Mouse (Mus musculus) left cerebral cortex, postnatal 4 days (tissue): Measurements from ENCODE around the gene Zdhhc23. TPM values are rescaled to one million over a fixed set of nuclear protein-coding genes. Genes with fewer than 3 reads are reported as not detected.

Experiments used
- DNase-seq: peaks from one replicate; pipeline ENCODE4 v3.0.0-alpha.2; 2022
- intact Hi-C: fragments of 180-260 bp; cut with DNase I; formaldehyde crosslinking; loops from one replicate; pipeline ENCODE4 v1.15.1; 2025
- total RNA-seq, 2 experiments: library from RNA; stranded (reverse); gene quantifications; 2 replicates each; pipeline ENCODE4 v1.2.3; 2021

Zdhhc23 gene
- total RNA-seq, 2 experiments from 2014 or later, result 26.1 to 26.7 TPM

DNA sequence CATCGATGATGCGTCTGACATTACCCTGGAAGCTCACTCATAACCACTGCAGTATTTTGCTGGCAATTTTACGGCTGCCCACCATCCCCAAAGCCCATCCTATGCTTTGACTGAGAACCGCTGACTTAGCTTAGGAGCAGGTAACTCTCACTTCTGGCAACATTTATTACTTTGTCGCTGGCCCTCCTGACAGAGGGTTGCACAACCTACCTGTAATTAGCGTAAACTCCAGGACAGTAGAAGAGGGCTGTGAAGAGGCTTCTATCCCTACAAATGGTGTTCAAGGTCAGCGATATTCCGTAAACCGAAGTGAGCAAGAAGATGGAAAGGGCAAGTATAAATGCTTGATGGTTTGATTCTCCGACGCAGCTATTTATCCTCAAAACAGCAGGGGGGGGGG, 8.4 kb downstream of the Zdhhc23 start:
- intact Hi-C loops, result no loop called here
- no peak for DNase-seq

DNA sequence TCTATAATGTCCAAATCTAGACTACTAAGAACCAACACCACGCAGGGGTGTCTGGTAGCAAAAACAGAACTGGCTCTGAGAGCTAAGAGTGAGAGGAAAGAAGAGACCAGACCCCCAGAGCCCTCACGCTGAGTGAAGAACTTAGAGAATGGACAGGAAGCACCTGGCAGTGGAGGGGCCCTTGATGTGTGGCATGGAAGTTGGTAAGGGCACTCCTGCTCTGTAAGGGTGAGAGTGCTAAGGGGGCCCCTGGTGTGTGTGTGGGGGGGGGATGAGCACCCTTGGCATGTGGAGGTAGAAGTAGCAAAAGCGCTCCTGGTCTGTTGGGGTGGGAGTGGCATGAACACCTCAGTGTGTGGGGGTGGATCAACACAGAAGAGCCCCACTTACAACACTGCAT, 9.2 kb downstream of the Zdhhc23 start:
- DNase-seq, result no peak
- intact Hi-C loops, result no loop called here

DNA sequence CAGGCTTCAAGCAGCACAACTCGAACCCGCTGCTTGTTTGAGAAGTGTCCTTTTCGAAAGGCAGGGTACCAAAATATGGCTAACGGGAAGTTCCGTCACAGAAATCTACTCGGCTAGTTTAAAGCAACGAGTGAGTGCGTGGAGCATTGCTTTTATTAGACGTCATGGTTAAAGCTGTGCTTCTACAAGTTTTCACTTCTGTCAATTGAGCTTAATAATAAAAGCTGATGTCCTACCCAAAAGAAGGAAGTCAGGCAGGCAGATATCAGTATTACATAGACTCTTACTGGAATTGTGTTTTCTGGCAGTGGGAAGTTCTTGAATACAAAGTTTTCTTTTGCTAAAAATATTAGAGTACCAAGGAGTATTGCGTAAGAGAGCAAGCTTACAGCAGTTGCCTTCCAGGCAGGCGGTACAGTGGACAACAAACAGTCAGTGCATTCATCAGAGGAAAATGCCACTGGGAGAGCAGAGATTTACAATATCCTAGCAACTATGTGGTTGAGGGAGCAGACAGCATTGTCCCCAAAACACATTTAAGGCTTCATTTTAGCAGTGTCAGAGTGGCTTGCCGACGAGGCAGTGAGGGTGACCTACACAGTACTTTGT, 13.7 kb downstream of the Zdhhc23 start:
- no peak for DNase-seq
- intact Hi-C loops, result no loop called here

DNA sequence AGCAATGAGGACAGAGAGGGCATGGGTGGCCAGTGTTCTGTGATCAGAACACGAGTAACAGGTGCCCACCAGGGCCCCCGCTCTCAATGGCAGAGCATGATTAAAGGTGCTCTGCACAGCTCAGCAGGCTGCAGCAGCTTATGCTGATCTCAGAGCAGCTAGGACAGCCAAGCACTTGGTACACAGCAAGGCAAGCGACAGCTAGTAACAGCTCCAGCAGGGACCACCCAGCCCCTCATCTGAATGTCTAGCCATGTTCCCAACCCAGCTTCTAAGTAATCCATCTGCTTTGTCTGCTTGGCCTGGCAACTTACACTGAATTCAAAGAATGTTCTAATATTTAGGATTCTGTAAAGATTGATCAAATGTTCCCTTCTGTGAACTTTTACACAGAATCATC, 15.8 kb downstream of the Zdhhc23 start:
- intact Hi-C loops, result no loop called here
- no peak for DNase-seq

DNA sequence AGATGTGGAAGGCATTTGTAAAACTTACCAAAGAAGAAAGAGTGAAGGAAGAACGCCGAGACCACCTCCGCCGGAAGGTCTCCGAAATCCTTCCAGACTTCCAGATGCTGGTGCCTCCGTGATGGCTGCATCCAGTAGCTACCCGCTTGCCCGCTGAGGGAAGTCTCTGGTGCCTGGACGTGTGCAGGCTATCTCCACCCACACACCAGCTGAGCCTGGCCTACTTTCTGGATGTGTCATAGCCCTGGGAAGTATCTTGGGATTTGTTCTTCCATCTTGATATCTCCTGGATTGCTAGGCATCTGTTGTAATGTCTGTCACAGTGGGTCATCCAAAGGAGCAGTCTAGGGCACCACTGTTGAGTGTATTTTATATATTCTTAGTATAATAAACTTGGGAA, 16.3 kb downstream of the Zdhhc23 start:
- intact Hi-C loops, result no loop called here
- no peak for DNase-seq

DNA sequence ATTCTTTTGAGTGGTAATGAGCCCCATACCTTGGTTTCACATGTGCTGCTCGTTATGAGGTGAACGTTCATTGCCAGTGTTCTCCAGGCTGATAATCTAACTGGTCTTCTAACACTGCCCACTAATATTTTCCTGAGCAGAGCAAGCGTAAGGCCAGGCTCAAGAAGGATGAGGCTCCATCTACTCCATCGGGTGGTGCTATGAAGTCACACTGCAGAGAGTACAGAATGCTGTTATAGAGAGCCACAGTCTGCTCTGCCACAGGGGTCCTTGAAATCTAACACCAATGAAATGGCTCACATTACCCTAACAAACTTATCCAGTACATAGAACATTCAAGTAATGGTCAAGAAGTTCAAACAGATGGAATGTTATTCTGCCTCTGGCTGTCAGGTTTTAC, 21.6 kb downstream of the Zdhhc23 start:
- intact Hi-C loops, result no loop called here
- DNase-seq, result no peak

DNA sequence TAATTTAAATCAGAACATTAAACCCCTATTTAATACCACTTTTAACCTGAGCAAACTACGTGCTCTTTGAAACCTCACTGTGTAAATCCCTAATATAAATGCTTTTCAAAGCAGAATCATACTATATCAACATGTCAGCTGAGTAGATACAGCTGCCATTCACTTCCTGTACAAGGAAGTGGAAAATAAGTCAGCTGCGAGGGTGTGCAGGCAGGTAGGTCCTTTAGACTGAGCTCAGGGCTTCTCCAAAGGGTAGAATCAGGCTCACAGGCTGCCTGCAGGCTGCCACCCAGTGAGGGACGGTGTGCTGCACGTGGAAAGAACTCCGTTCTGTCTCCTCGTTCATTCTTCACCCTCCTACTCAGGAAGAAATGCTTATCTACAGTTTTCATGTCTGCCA, 24.7 kb downstream of the Zdhhc23 start:
- no peak for DNase-seq
- intact Hi-C loops, result no loop called here

DNA sequence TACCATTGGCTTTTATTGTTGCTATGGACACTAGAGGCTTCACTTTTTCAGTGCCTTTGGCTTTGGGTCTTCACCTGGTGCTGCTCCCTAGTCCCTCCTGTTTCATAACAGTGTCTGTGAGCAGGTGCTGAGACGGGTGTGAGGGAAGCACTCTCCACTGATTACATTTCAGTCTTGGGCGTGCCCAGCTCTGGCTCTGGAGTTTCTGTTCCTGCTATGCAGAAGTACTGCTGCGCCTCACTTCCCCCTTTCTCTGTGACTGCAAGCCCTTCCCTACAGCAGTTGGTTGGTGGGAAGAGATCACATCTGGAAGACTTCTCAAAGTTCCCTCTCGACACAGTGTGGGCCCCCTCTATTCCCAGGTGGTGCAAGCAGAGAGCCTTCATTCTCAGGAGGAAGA, 28.0 kb downstream of the Zdhhc23 start:
- intact Hi-C loops, result no loop called here
- DNase-seq, result no peak

DNA sequence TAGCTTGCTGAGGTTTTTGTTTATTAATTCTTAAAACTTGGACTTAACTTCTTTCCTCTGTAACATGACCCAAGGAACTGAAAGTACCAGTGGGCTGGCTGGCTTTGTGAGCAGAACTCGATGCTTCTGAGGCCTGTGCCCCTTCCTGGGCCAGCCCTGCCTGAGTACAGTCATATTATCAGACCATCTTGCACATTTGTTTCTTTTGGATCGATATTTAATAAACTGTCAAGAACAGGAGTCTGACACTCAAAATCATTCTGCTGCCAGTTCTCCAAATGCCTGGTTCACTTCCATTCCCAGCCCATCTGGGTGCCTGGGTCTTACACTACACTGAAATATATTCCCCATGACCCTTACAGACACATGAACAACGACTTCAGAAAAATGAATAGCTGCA, 33.7 kb downstream of the Zdhhc23 start:
- no peak for DNase-seq
- intact Hi-C loops, result no loop called here

DNA sequence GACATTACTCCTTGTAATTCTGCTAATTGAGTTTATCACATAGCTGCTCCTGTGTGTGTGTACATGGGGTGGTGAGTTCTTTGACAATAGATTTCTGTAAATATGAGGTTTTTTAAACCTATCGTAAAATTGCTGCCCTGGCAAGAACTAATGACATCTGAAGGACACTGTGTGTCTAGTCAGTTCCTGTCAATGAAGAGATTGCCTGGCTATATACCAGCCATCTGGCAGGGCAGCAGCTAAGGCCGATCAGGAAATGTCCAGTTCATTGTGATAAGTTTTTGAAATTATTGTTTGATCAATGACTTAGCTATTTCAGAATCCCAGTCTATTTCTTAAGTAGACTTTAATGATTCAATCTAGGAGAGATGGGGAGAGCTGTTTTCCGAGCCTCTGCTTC, 34.2 kb downstream of the Zdhhc23 start:
- no peak for DNase-seq

DNA sequence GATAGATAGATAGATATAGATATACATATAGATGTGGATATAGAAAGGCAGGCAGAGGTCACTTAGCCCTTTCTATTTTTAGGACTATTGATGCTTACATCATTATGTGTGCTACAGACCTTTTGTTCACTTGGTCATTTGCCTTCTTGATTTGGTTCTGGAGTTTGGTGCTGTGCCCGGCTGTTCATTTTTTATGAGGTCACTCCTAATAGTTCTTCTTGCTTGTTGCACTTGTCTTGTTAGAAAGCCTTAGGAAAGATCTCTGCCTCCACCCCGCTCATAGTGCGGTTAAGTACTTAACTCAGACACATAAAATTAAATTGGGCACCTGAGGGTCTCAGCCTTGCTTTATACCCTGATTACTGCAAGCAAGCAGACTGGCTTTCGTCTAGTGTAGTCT, 38.7 kb downstream of the Zdhhc23 start:
- DNase-seq, result no peak
- intact Hi-C loops, result no loop called here

More for the DNA sequence above, 34.2 kb downstream of the Zdhhc23 start:
- intact Hi-C loops, result no loop called here

DNA sequence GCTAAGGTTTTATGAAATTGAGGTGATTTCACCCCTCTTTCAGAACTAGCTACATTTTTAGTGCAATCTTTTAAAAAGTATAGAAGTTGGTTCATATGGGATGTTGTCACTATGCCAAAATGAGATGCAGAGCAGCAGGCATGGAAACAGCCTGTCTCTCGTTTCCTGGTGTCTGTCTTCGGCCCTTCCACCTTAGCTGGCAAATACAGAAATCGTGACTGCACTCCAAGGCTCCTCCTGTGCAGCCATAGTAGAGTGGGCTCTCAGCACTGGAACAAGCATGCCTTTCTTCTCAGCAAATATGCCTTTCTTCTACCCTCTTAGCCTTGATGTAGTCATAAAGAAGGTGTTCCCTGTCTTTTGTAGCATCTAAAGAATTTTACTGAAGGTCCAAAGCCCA, 43.7 kb downstream of the Zdhhc23 start:
- intact Hi-C loops, result no loop called here
- no peak for DNase-seq

DNA sequence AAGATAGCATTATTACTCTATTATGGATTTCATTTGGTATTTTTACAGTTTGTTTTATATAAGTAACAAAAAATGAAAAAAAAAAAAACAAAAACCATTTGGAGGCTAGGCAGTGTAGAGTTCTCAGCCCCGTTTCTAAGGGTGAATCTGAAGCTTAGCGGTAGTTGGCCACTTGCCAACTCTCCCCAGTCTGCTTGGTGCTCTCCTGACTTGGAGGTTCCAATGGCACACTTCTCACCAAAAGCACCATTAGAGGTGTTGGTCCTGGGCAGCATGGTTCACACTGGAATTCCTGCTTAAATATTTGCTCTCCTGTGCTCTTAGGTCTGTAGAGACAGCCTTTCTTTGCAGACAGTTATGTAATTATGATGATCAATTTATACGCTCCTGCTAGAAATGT, 44.2 kb downstream of the Zdhhc23 start:
- intact Hi-C loops, result no loop called here
- DNase-seq, result peak; percentile 41

DNA sequence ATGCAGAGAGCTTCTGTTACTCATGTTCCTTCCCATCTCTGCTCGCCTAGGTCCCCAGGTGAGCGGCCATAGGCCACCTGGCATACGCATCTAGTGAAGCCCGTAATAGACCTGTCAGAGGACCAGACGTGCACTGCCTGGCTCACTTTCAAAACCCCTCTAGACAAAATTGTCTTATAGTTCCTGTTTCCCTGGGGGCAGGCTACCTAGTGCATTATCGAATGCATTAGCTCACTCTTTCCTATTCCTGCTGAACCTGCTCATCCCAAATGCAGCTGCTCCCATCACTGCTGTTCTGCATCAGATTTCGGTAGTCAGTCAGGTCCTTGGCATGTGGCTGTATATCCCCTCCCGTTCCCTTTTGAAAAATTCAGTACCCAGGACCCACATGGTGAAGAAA, 44.7 kb downstream of the Zdhhc23 start:
- DNase-seq, result peak; percentile 24
- intact Hi-C loops, result no loop called here

DNA sequence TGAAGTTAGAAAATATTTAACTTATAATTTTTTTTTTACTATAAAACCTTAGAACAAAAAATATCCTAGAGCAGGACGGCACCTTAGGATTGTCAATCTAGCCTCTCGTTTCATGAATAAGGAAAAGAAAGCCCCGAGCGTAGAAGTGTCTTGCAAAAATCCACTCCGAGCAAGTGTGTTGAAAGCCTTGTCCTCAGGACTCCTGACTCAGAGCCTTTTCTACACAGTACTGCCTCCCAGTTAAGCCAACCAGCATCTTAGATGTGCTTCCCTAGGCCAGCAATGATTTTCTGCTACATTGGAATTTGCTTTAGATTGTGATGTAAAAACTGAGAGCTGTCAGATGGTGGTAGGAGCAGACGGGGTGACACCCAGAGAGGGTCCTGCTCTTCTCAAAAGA, 46.5 kb downstream of the Zdhhc23 start:
- no peak for DNase-seq
- intact Hi-C loops, result no loop called here

DNA sequence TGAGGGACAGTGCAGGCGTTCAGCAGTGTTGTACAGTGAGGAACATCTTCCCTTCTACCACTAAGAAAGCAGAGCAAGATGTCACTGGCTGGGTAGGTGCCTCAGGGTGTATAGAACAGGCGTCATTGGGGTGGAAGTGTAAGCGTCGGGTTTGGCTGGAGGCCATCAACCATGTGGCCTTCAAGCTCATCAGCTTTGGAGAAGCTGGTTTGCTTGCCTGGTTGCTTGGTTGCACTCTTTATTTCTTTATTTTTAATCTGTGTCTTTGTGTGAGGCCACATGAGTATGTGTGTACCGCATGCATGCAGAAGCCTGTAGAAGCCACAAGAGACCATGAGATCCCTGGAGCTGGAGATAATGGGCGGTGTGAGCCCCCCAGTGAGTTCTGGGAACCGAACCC, 47.3 kb downstream of the Zdhhc23 start:
- DNase-seq, result no peak
- intact Hi-C loops, result no loop called here

DNA sequence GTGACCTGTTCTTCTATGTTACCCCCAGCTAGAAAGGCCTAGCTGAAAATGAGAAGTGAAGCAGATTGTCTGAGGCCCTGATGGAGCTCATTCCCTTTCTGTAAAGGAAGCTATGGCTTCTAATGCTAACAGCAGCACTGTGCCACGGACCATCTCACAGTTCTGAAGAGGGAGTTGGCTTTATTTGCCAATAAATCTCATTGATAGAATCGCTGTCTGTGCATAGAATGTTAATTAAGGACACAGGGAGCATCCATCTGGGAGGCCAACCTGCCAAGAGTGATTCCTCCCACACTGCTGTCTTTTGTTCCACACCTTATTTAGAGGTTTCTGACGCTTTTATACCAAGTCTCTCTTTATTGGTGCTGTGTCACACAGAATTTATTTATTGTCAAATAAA, 48.1 kb downstream of the Zdhhc23 start:
- intact Hi-C loops, result no loop called here
- no peak for DNase-seq

DNA sequence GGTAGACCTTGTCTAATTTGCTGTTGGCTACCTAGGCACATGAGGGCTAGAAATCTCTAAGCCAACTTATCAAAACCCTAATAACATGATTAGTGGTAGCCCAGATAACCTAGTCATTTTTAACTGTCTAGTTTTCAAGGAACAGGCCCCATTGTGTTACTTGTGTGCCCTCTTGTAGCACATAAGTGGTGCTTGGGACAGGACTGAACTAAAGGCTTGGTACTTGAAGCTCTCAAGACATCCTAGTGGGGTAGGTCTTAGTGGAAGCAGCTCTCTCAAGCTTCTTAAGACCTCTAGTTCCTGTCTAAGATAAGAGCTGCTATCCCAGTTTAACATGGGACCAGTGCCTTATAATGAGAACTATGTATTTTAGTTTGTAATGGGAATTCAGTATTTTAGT, 49.0 kb downstream of the Zdhhc23 start:
- no peak for DNase-seq
- intact Hi-C loops, result no loop called here

DNA sequence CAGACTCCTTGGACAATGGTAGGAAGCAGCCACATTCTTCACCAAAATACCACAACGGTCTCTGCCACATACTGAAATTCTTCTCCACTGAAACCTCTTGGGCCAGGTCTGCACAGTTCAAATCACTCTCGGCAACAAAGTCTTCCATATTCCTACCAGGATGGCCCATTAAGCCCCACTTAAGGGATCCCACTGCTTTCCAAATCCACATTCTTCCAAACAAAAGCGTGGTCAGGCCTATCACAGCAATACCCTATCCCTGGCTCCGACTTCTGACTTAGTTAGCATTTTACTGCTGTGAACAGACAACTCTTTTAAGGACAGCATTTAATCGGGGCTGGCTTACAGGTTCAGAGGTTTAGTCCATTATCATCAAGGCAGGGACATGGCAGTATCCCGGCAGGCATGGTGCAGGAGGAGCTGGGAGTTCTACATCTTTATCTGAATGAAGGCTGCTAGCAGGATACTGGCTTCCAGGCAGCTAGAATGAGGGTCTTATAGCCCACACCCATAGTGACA, 53.2 kb downstream of the Zdhhc23 start, which contains the start of gene Qtrt2:
Gene Qtrt2 (minus strand): TSS at position 469 of the 519 bp plus-strand sequence.
- intact Hi-C loops, result no loop called here

DNA sequence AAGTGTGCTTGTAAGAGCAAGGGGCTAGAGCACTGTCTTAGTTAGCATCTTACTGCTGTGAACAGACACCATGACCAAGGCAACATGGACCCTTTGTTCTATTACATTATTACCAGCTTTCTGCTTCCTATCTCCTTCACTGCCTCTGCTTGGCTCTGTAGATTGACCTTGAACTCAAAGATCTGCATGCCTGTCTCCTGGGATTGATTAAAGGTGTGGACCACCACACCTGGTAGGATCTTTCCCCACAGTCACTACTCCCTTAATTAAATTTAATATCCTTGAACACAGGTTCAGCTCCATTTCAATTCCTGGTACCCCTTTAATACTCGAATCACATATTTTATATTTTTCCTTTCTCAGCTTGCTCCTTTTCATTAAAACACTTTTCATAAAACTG, 53.7 kb downstream of the Zdhhc23 start:
- intact Hi-C loops, result no loop called here
- no peak for DNase-seq

More for the DNA sequence above, 53.2 kb downstream of the Zdhhc23 start, which contains the start of gene Qtrt2:
- no peak for DNase-seq

DNA sequence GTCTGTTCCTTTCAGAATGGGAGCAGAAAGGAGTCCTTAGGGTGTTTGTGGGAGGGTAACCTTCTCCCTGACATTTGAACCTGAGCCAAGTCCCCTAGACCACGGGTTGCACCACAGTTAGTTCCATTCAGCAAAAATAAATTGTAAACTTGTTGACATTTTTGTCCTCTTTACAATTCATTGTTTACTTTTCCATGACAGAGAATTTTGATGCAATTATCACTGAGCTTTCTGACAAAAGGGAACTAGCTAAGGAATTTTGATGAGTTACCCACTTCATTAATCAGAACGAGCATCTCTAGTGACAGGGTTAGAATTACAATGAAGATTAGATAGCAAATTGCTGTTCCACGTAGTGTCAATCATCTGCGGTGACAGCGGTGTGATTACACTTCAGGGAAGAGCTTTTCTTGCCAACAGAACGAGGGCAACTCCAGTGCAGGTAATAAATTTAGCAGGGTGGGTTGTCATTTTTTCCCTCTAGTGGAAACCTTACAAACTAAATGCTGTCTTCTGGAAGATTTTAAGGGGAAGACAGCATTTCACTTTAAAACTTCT, 54.5 kb downstream of the Zdhhc23 start:
- no peak for DNase-seq

DNA sequence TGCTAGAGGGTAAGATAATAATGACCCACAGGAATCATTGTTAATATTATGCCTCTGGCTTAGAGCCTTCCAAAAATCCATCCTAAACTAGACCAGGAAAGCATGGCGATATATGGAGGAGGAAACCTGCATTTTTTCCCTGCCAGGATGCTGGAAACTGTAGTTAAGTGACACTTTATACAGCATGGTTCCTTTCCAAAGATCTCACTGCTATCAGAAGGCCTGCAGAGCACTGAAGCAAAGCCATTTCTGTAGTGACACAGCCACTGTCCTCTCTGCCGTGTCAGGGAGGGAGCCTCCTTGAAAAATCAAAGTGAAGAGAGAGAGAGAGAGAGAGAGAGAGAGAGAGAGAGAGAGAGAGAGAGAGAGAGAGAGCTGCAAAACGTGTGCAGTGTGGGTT, 57.0 kb downstream of the Zdhhc23 start:
- no peak for DNase-seq
- intact Hi-C loops, result no loop called here

More for the DNA sequence above, 54.5 kb downstream of the Zdhhc23 start:
- intact Hi-C loops, result no loop called here

DNA sequence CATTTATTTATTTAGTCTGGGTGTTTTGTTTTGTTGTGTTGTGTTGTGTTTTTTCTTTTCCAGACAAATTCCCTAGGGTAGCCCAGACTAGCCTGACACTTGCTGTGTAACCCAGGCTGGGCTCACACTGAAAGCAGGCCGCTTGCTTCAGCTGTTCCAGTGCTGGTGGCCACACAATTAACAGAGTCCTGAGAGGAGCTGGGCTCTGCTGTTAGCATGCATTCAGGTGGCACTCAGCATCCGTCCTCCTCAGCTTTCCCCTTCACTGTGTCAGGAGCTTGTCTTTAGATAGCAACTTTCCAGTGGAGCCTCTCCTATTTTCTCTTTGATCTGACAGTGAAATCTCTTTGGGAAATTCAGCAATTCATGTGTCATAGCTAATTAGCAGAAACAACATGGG, 57.6 kb downstream of the Zdhhc23 start:
- no peak for DNase-seq
- intact Hi-C loops, result no loop called here
